Mouse (Mus musculus): ENCODE data around the gene Gm20823.
"Not testable (repeated sequence)": the region's sequence is repeated elsewhere in the genome, so short reads cannot be mapped to it uniquely, and the experiment has no call there.

The Gm20823 gene

DNA sequence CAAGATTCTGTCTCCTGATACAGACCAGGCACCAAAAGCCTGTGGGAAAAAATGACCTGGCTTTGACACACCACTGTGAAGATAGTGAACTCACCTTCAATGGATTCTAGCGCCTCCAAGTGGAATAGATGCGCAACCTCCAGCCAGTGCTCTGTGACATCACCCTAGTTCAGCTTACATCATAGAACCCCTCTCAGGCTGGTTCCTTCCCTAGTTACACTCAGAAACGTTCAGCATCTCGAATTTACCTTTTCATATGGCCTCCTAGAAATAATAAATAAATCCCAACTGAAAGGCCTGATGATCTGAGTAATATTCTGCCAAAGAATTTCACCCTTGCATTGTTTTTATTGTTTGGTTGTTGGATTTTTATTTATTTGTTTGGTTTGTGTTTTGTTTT is at the start of gene Gm20823:
Gene Gm20823, minus strand, starts transcription at position 101 of the 400 bp plus-strand sequence.
- DNase-seq (ENCODE audit: extremely low spot score, low spot score), result not testable (repeated sequence)
